Mouse (Mus musculus) kidney, postnatal 0 days (tissue): Measurements from ENCODE around the gene Folr2. TPM values are rescaled to one million over a fixed set of nuclear protein-coding genes. Genes with fewer than 3 reads are reported as not detected.

ENCODE experiments used
- ATAC-seq: fragments of 200-750 bp; cut with Nextera tagmentation; replicated peaks from 2 replicates; pipeline ENCODE4 v1.8.0; 2017; ENCODE audit warnings: low read depth, moderate number of reproducible peaks, moderate TSS enrichment, moderate library complexity; ENCODE audit not compliant: low FRiP score
- DNase-seq: peaks from one replicate; pipeline ENCODE4 v3.0.0-alpha.2; 2016; ENCODE audit warnings: low spot score
- H3K27ac ChIP-seq: fragments of 300-500 bp; sonication (generic); 2 replicates; pipeline ENCODE4 v1.5.1; 2014; ENCODE audit warnings: mild to moderate bottlenecking
- H3K27me3 ChIP-seq: fragments of 300-500 bp; sonication (generic); 2 replicates; pipeline ENCODE4 v1.6.1; 2014; ENCODE audit warnings: low read length, mixed read lengths; ENCODE audit not compliant: insufficient read depth
- H3K36me3 ChIP-seq: fragments of 300-500 bp; sonication (generic); 2 replicates; pipeline ENCODE4 v1.6.1; 2014; ENCODE audit warnings: low read length, mixed read lengths; ENCODE audit not compliant: insufficient read depth
- H3K4me1 ChIP-seq: fragments of 300-500 bp; sonication (generic); replicated peaks from 2 replicates; pipeline ENCODE4 v1.6.1; 2014; ENCODE audit warnings: antibody characterized with exemption, low read length, mixed read lengths; ENCODE audit not compliant: insufficient read depth
- H3K4me2 ChIP-seq: fragments of 300-500 bp; sonication (generic); 2 replicates; pipeline ENCODE4 v1.6.1; 2014; ENCODE audit warnings: mild to moderate bottlenecking, low read length, moderate library complexity, mixed read lengths
- H3K4me3 ChIP-seq: fragments of 300-500 bp; sonication (generic); replicated peaks from 2 replicates; pipeline ENCODE4 v1.5.1; 2014; ENCODE audit warnings: low read depth, low read length
- H3K9ac ChIP-seq: fragments of 300-500 bp; sonication (generic); 2 replicates; pipeline ENCODE4 v1.6.1; 2014; ENCODE audit warnings: low read depth, low read length
- H3K9me3 ChIP-seq: fragments of 300-500 bp; sonication (generic); replicated peaks from 2 replicates; pipeline ENCODE4 v1.6.1; 2016; ENCODE audit warnings: low read length, inconsistent platforms, mixed read lengths
- CTCF ChIP-seq: IDR thresholded peaks from 2 replicates; pipeline ENCODE4 v1.5.1; 2016; ENCODE audit warnings: antibody characterized with exemption, low read depth, mild to moderate bottlenecking, moderate library complexity
- WGBS: fragments of 180-500 bp; shearing (Covaris S2); extraction: QIAGEN DNeasy Blood & Tissue Kit; methylation state at CpG from one replicate; pipeline ENCODE4 v1.1.7; 2014; 5-methylcytosine and 5-hydroxymethylcytosine counted together
- polyA plus RNA-seq: library from polyadenylated mRNA; unstranded; fragments of >200 nt; fragmentation: Nextera tagmentation; extraction: Ambion mirVana; gene quantifications from 2 replicates; pipeline ENCODE4 v1.2.1, GENCODE M21; 2015

Gene Folr2
- polyA plus RNA-seq, 1 experiment from 2014 or later = 1.4 TPM

DNA sequence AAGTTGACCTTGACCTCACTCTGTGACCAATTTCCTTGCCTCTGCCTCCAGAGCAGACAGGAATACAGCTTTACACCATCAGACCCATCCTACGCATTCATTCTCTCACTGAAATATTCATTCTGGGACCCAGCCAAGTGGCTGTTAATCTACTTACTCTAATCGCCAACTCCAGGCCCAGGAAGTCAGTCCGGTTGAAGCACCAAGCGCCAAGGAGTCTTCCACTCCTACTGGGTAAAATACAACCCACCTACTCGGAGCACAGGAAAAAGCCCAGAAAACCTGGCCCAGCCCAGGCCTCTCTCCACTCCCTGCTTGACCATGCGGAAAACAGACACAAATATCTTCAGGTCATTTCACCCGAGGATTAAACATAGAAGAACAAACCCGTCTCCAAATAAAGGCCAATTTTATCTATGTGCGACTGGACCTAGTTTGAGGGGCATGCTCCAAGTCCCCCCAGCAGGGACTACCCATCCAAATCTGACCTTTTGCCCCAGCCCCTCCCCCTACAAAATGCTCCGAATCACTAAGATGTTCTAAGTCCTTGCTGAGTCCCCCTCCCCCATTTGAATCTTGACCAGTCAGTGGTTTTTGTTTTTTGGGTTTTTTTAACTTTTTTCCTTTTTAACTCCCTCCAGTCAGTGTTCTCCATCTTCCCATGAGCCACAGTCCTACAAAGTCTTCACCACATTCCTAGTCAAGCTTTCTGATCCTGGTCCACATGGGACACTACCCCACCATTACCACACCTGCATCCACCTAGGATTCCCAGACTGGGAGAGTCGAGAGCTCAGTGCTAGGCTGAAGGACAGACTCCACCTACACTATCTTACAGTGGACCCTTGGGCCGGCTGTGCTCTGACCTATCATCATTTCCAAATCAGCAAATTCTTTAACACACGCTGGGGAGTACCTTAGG is 11.5 kb upstream of the Folr2 start:
- peak overlapping the region; percentile 11 for H3K4me2 ChIP-seq
- ATAC-seq = peak; percentile 60

DNA sequence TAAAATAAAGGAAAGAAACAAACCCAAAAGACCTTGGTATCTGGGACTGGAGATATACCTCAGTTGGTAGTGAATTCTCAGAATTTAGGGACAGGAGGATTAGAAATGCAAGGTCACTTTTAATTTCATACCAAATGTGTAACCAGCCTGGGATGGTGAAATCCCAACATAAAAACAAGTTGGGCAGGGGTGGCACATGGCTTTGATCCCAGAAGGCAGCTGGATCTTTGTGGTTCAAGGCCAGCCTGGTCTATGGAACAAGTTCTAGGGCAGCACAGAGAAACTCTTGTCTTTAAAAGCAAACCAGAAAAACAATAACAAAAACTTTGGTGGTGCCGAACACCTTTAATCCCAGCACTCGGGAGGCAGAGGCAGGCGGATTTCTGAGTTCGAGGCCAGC is 10.5 kb upstream of the Folr2 start:
- H3K27ac ChIP-seq = no peak overlapping the region
- no peak for TF ChIP-seq CTCF
- no peaks in the 10 kb centered on the region for H3K27me3 ChIP-seq
- WGBS = 99% methylated on average over 4 of the region's 4 CpGs
- DNase-seq (no peak), ATAC-seq (no peak)
- no peak overlapping the region for H3K9ac ChIP-seq
- H3K36me3 ChIP-seq = no peaks in the 10 kb centered on the region
- H3K4me2 ChIP-seq = no peak overlapping the region
- no peaks in the 10 kb centered on the region for H3K9me3 ChIP-seq
- H3K4me3 ChIP-seq = no peak overlapping the region
- peaks cover 12% of the 10 kb centered on the region; the same call in 1 of the 2 replicates for H3K4me1 ChIP-seq

More for the DNA sequence above, 11.5 kb upstream of the Folr2 start:
- no peak overlapping the region for H3K9ac ChIP-seq
- DNase-seq = peak; percentile 84
- 34% methylated on average over 13 of the region's 13 CpGs for WGBS
- peak overlapping the region; percentile 70 for H3K27ac ChIP-seq
- H3K36me3 ChIP-seq = no peaks in the 10 kb centered on the region
- TF ChIP-seq CTCF = no peak
- no peaks in the 10 kb centered on the region for H3K9me3 ChIP-seq
- H3K27me3 ChIP-seq = no peaks in the 10 kb centered on the region
- no peak overlapping the region for H3K4me3 ChIP-seq
- peaks cover 12% of the 10 kb centered on the region; the same call in 1 of the 2 replicates for H3K4me1 ChIP-seq

DNA sequence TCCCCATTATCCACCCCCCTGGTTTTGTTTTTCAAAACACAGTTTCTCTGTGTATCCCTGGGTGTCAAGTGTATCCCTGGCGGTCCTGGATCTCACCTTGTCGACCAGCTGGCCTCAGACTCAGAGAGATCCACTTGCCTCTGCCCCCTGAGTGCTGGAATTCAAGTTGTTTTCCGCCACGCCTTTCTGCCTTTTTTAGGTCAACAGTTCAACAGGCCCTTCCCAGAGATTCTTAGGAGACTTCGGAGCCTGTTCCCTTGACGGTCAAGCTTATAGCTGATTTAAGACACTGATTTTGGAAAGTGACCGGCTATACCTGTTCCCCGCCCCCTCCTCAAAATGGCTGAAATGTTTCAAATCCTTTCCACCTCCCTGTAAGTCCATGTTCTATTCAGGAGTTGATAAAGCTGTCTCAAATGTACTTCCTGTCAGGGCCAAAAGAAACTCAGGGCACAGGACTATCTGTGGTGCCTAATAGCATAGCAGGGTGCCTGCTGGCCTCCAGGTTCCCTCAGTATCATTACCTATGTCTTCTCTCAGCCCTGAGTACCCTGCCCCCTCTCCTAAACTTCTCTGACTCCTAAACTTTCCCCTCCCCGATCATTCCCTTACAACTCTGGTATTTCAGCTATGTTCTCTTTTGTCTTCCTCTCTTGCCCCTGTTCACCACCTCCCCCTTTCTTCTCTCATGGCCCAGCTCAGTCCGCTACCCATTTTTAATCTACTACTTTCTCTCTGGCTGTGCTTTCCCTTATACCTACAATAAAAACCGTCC is 9.7 kb upstream of the Folr2 start:
- Histone ChIP-seq H3K27ac (no peak overlapping the region), H3K4me2 (no peak overlapping the region), H3K27me3 (no peaks in the 10 kb centered on the region), H3K9ac (no peak overlapping the region), H3K4me1 (peaks cover 12% of the 10 kb centered on the region; the same call in 1 of the 2 replicates), H3K4me3 (no peak overlapping the region), H3K36me3 (no peaks in the 10 kb centered on the region), H3K9me3 (no peaks in the 10 kb centered on the region)
- no peak for DNase-seq
- no peak for TF ChIP-seq CTCF
- 85% methylated on average over 11 of the region's 11 CpGs for WGBS
- no peak for ATAC-seq

- DNase-seq (no peak), ATAC-seq (no peak)
- no peaks in the 10 kb centered on the region for H3K9me3 ChIP-seq
- no peak for TF ChIP-seq CTCF
- H3K27me3 ChIP-seq = no peaks in the 10 kb centered on the region
- no peaks in the 10 kb centered on the region for H3K36me3 ChIP-seq
- no peak within 1 kb of the TSS for H3K9ac ChIP-seq
- peaks cover 5% of the 10 kb centered on the region; the same call in 1 of the 2 replicates for H3K4me1 ChIP-seq
- H3K27ac ChIP-seq = no peak within 1 kb of the TSS
- H3K4me3 ChIP-seq = no peak within 1 kb of the TSS
- 69% methylated on average over 3 of the region's 3 CpGs for WGBS
- H3K4me2 ChIP-seq = no peak within 1 kb of the TSS
Observed at GRCm38 (mm10) chr7:101863415-101863814, 6.4 kb upstream of the Folr2 start, which contains the start of gene Anapc15. Anapc15 (plus strand) TSS chr7:101863715.

- 76% methylated on average over 3 of the region's 3 CpGs for WGBS
- H3K36me3 ChIP-seq = no peaks in the 10 kb centered on the region
Observed at GRCm38 (mm10) chr7:101862291-101862690, 5.3 kb upstream of the Folr2 start.

DNA sequence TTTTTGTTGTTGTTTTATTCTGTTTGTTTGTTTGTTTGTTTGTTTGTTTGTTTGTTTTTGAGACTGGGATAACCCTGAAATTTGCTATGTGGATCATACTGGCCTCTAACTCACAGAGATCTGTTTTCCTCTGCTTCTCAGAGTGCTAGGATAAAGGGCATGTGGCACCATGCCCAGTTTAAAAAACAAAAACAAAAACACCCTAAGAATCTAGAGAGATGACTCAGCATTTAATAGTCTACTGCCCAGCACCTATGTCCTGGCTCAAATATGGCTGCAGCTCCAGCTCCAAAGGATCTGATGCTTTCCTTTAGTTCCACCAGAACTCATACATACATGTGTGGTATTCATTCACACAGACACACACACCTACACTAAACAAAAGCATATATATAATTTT is 4.0 kb upstream of the Folr2 start:
- Histone ChIP-seq H3K9me3 (no peaks in the 10 kb centered on the region), H3K4me1 (no peaks in the 10 kb centered on the region), H3K36me3 (no peaks in the 10 kb centered on the region), H3K27me3 (no peaks in the 10 kb centered on the region), H3K4me3 (no peak overlapping the region), H3K4me2 (no peak overlapping the region), H3K9ac (no peak overlapping the region), H3K27ac (no peak overlapping the region)
- ATAC-seq = no peak
- no peak for TF ChIP-seq CTCF
- DNase-seq = peak; percentile 18

More at GRCm38 (mm10) chr7:101862291-101862690, 5.3 kb upstream of the Folr2 start:
- H3K4me2 ChIP-seq = no peak overlapping the region
- H3K27me3 ChIP-seq = no peaks in the 10 kb centered on the region
- H3K4me3 ChIP-seq = no peak overlapping the region
- H3K9me3 ChIP-seq = no peaks in the 10 kb centered on the region
- no peak overlapping the region for H3K9ac ChIP-seq
- no peak for DNase-seq
- H3K27ac ChIP-seq = no peak overlapping the region
- no peak for TF ChIP-seq CTCF
- H3K4me1 ChIP-seq = no peaks in the 10 kb centered on the region
- no peak for ATAC-seq
